Mouse (Mus musculus): ENCODE data around the gene Snx25. TPM values are rescaled to one million over a fixed set of nuclear protein-coding genes. Genes with fewer than 3 reads are reported as not detected.

The Snx25 gene
- polyA plus RNA-seq (2014; fragmentation: Illumina TruSeq; extraction: RNeasy Lipid Tissue Mini Kit (QIAGEN cat#74804); ENCODE audit: low read depth, low replicate concordance), result 22.5 TPM

GRCm38 (mm10) chr8:46152064-46153031, at the start of gene Snx25:
Gene Snx25, minus strand, starts transcription at chr8:46152159.

GRCm38 (mm10) chr8:46151202-46152062, 527 bp downstream of the Snx25 start, which contains the start of gene Cfap97:
Gene Cfap97, plus strand, starts transcription at chr8:46151771.

DNA sequence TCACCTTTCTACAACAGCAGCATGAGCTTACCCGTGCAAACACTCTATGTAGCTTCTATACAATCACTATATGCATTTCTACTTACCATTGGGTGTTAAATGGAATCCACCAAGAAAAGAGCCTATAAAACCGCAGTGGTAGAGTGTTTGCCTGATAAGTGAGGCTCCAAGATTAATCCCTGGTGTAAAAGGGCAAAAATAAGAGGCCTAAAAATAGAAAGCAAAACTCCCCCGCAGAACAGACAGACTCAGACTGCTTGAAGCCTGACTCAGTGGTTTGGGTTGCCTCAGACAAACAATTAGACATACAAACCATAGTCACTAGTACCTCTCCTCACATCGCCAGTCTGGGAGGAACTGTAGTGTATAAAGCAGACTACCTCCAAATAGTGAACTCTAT, 146.4 kb downstream of the Snx25 start, which contains the start of gene Ankrd37:
TSS of gene Ankrd37 (minus strand) at position 112 of the 400 bp plus-strand sequence.

DNA sequence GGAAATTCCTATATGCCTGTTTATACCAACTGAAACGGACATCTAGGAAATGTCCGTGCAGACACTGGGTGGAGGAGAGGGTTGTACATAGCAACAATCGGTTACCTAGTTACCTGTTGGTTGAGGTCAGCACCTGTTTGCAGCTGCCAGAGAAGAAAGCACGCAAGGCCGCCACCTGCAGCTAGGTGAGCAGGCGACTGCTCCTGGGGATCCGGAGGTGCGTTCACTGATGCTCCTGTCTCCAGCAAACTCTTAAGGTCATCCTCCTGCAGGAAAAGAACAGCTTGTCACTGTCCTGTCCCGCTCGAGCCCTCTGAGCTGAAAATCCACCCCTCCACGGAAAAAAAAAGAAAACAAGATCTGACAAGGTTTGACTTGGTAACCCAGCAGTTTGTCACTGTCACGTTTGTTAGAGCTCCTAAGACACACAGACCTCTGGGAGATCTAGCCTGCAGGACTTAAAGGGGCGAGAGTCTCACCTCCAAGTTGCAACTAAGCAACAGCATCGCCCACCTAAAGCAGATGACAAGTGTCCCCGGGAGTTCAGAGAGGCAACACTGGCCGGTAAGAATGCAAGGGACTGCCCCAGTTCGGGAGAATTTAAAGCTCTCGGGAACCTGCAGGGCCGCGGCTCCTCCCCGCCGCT, 152.7 kb downstream of the Snx25 start, which contains the start of gene Lrp2bp:
TSS of gene Lrp2bp (plus strand) at position 166 of the 646 bp plus-strand sequence.

Other genes with a start within 250 kb of the Snx25 start
- gene Ccdc110, start 217.5 kb downstream of the Snx25 start, polyA plus RNA-seq (2014; fragmentation: Illumina TruSeq; extraction: RNeasy Lipid Tissue Mini Kit (QIAGEN cat#74804); ENCODE audit: low read depth, low replicate concordance), result not detected
- 7.4 TPM for gene 1700029J07Rik, start 176.9 kb downstream of the Snx25 start, polyA plus RNA-seq (2014; fragmentation: Illumina TruSeq; extraction: RNeasy Lipid Tissue Mini Kit (QIAGEN cat#74804); ENCODE audit: low read depth, low replicate concordance)
- gene Ufsp2, start 176.6 kb downstream of the Snx25 start, polyA plus RNA-seq (2014; fragmentation: Illumina TruSeq; extraction: RNeasy Lipid Tissue Mini Kit (QIAGEN cat#74804); ENCODE audit: low read depth, low replicate concordance), result 150 TPM
- 0.99 TPM for gene Lrp2bp, start 152.9 kb downstream of the Snx25 start, polyA plus RNA-seq (2014; fragmentation: Illumina TruSeq; extraction: RNeasy Lipid Tissue Mini Kit (QIAGEN cat#74804); ENCODE audit: low read depth, low replicate concordance)
- 0.82 TPM for gene Ankrd37, start 146.5 kb downstream of the Snx25 start, polyA plus RNA-seq (2014; fragmentation: Illumina TruSeq; extraction: RNeasy Lipid Tissue Mini Kit (QIAGEN cat#74804); ENCODE audit: low read depth, low replicate concordance)
- 68.2 TPM for gene Cfap97, start 388 bp downstream of the Snx25 start, polyA plus RNA-seq (2014; fragmentation: Illumina TruSeq; extraction: RNeasy Lipid Tissue Mini Kit (QIAGEN cat#74804); ENCODE audit: low read depth, low replicate concordance)
- gene Slc25a4, start 59.1 kb upstream of the Snx25 start, polyA plus RNA-seq (2014; fragmentation: Illumina TruSeq; extraction: RNeasy Lipid Tissue Mini Kit (QIAGEN cat#74804); ENCODE audit: low read depth, low replicate concordance), result 211 TPM
- not detected for gene Helt, start 142.5 kb upstream of the Snx25 start, polyA plus RNA-seq (2014; fragmentation: Illumina TruSeq; extraction: RNeasy Lipid Tissue Mini Kit (QIAGEN cat#74804); ENCODE audit: low read depth, low replicate concordance)